Mouse (Mus musculus) erythroblast, embryonic 14.5 days (primary cell): ENCODE data around the gene Kif6. TPM values are rescaled to one million over a fixed set of nuclear protein-coding genes. Genes with fewer than 3 reads are reported as not detected.

ENCODE experiments used
- H3K27me3 ChIP-seq: 2 replicates; pipeline ENCODE4 v1.6.1; 2012; ENCODE audit warnings: inconsistent platforms; ENCODE audit not compliant: control insufficient read depth
- H3K36me3 ChIP-seq: 2 replicates; pipeline ENCODE4 v1.6.1; 2012; ENCODE audit warnings: mild to moderate bottlenecking, inconsistent platforms; ENCODE audit not compliant: control insufficient read depth
- H3K4me1 ChIP-seq: 2 replicates; pipeline ENCODE4 v1.6.1; 2012; ENCODE audit warnings: inconsistent platforms; ENCODE audit not compliant: control insufficient read depth
- H3K4me3 ChIP-seq: replicated peaks from 2 replicates; pipeline ENCODE3; 2012; ENCODE audit warnings: moderate library complexity, mild to moderate bottlenecking, inconsistent platforms
- H3K9me3 ChIP-seq: 2 replicates; pipeline ENCODE4 v1.6.1; 2012; ENCODE audit warnings: low read length, inconsistent platforms, mixed read lengths; ENCODE audit not compliant: control insufficient read depth
- GATA1 ChIP-seq: IDR thresholded peaks from 2 replicates; pipeline ENCODE4 v1.6.1; 2012; ENCODE audit warnings: low read length, inconsistent platforms, mixed read lengths
- TAL1 ChIP-seq: IDR thresholded peaks from 3 replicates; pipeline ENCODE4 v1.6.1; 2012; ENCODE audit warnings: low read length, inconsistent platforms, mixed read lengths
- polyA plus RNA-seq: library from polyadenylated mRNA; stranded (reverse); fragments of >175 nt; gene quantifications from 2 replicates; pipeline ENCODE4 v1.2.3, GENCODE M21; 2012

The Kif6 gene
- polyA plus RNA-seq, 1 experiment: not detected

DNA sequence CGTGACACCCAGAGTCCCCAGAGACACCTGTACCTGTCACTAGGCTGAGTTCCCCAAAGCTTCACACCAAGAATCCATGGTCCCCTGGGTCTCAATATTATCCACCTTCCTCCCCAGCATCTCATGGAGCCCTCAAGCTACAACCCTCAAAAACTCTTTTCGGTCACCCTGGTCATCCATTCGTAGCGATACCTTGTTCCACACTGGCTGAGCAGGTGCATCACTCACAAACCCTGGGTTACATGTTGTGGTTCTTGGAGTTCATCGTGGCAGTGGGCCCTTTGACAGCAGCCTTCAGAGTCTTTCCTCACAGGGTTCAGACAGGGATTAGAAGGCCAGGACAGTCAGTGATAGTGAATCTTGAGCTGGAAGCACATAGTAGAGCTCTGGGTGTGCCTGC lies 176.6 kb downstream of the Kif6 start:
- TF ChIP-seq GATA1: no peak
- TF ChIP-seq TAL1: no peak
- H3K36me3 ChIP-seq: no peaks in the 10 kb centered on the region
- H3K9me3 ChIP-seq: peaks cover 14% of the 10 kb centered on the region
- no peaks in the 10 kb centered on the region for H3K4me1 ChIP-seq
- no peaks in the 10 kb centered on the region for H3K27me3 ChIP-seq
- no peak overlapping the region for H3K4me3 ChIP-seq

DNA sequence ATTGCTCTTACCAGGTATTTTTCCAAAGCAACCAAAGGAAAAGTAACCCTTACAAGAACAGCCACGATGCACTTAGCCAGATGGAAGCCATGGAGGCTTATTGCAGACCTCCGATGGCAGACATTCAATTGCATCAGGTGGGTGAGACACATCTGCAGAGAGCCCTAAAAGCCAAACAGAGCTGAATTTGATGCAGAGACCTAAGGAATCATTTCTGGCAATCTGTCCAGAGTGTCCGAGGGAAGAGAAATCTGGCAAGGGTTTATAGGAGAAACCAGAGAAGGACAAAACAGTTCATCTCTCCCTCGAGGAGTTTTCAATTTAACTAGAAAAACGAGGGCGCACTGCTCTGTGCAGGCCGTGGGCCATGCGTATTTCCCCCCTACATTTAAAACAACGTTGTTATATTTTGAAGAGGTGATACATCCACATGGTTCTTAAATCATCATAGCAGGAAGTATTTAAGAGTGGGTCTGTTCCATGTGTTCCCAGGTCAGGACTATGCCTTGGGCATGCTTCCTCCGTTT lies 177.3 kb downstream of the Kif6 start:
- TF ChIP-seq GATA1: no peak
- no peak for TF ChIP-seq TAL1
- Histone ChIP-seq H3K4me1 (no peaks in the 10 kb centered on the region), H3K27me3 (no peaks in the 10 kb centered on the region), H3K36me3 (no peaks in the 10 kb centered on the region), H3K4me3 (no peak overlapping the region), H3K9me3 (peaks cover 14% of the 10 kb centered on the region)

- H3K36me3 ChIP-seq: no peaks in the 10 kb centered on the region
- no peak for TF ChIP-seq TAL1
- no peak for TF ChIP-seq GATA1
- peaks cover 14% of the 10 kb centered on the region for H3K9me3 ChIP-seq
- H3K4me1 ChIP-seq: no peaks in the 10 kb centered on the region
- H3K4me3 ChIP-seq: no peak overlapping the region
- H3K27me3 ChIP-seq: no peaks in the 10 kb centered on the region
Measured at GRCm38 (mm10) chr17:49792946-49793345, 178.0 kb downstream of the Kif6 start.

GRCm38 (mm10) chr17:49793965-49794364 lies 179.0 kb downstream of the Kif6 start:
- TF ChIP-seq TAL1 (no peak), GATA1 (no peak)
- H3K9me3 ChIP-seq: peaks cover 11% of the 10 kb centered on the region
- no peaks in the 10 kb centered on the region for H3K36me3 ChIP-seq
- no peak overlapping the region for H3K4me3 ChIP-seq
- H3K27me3 ChIP-seq: no peaks in the 10 kb centered on the region
- no peaks in the 10 kb centered on the region for H3K4me1 ChIP-seq

DNA sequence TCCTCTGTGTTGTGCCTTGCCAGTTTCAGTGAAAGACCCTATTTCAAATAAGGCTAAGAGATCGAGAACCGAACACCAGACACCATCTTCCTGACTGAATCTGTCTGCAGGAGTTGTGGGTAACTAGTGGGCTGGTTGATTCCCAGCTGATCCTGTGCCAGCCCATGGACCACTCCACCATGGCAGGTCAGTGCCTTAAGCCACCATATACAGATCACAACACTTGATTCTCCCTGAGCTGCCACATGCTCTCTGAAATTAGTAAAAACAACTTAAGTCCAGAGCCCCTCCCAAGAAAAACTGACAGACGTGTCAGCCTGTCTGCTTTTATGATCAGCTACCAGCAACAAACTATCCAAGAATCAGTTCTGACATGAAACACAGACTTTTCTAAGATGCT lies 180.3 kb downstream of the Kif6 start:
- no peaks in the 10 kb centered on the region for H3K4me1 ChIP-seq
- peaks cover 11% of the 10 kb centered on the region for H3K9me3 ChIP-seq
- H3K27me3 ChIP-seq: no peaks in the 10 kb centered on the region
- no peaks in the 10 kb centered on the region for H3K36me3 ChIP-seq
- TF ChIP-seq TAL1: no peak
- TF ChIP-seq GATA1: no peak
- H3K4me3 ChIP-seq: no peak overlapping the region

DNA sequence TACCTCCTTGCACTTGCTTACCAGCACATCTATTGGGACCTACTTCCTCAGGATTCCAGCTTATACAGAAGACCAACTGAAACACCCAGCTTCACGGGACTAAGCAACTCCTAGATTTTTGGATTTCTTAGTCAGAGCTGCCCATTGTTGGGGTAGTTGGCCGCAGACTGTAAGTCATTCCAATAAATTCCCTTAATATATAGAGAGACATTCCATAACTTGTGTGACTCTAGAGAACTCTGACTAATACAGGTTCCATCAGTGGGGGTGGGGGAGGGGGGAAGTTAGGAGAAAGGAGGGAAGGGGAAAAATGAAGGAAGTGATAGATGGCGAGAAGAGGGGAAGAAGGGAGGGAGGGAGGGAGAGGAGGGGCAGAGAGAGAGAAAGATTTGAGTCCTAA lies 181.2 kb downstream of the Kif6 start:
- Histone ChIP-seq H3K9me3 (peaks cover 11% of the 10 kb centered on the region), H3K4me3 (no peak overlapping the region), H3K36me3 (no peaks in the 10 kb centered on the region), H3K27me3 (no peaks in the 10 kb centered on the region), H3K4me1 (no peaks in the 10 kb centered on the region)
- TF ChIP-seq TAL1 (no peak), GATA1 (no peak)

- H3K27me3 ChIP-seq: no peaks in the 10 kb centered on the region
- no peak overlapping the region for H3K4me3 ChIP-seq
- H3K36me3 ChIP-seq: no peaks in the 10 kb centered on the region
- no peaks in the 10 kb centered on the region for H3K4me1 ChIP-seq
- peaks cover 2% of the 10 kb centered on the region; the same call in 1 of the 2 replicates for H3K9me3 ChIP-seq
- no peak for TF ChIP-seq TAL1
- TF ChIP-seq GATA1: no peak
Measured at GRCm38 (mm10) chr17:49799168-49799567, 184.2 kb downstream of the Kif6 start.

DNA sequence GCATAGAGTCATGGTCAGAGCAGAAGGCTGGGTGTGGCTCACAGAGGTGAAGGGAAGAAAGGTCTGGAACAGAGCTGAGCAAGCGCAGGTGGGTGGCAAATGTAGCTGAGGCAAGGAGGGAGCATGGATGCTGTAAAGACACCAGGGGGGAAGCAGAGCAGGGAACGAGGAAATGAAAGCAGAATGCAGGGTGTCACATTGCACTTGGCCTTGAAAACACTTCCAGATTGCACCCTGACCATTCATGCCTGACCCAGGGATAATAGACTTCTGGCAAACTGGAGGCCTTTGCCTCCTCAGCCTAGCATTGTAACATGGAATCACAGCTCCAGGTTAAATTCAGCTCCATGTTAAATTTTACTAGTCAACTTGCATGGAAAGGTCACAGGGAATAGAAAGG lies 185.2 kb downstream of the Kif6 start:
- Histone ChIP-seq H3K4me1 (no peaks in the 10 kb centered on the region), H3K36me3 (no peaks in the 10 kb centered on the region), H3K9me3 (peaks cover under 1% of the 10 kb centered on the region; the same call in 1 of the 2 replicates), H3K27me3 (no peaks in the 10 kb centered on the region), H3K4me3 (no peak overlapping the region)
- TF ChIP-seq GATA1: no peak

- Histone ChIP-seq H3K4me1 (no peaks in the 10 kb centered on the region), H3K4me3 (no peak overlapping the region), H3K9me3 (no peaks in the 10 kb centered on the region), H3K27me3 (no peaks in the 10 kb centered on the region), H3K36me3 (no peaks in the 10 kb centered on the region)
- TF ChIP-seq TAL1: no peak
- TF ChIP-seq GATA1: no peak
Measured at GRCm38 (mm10) chr17:49807461-49807860, 192.5 kb downstream of the Kif6 start.

DNA sequence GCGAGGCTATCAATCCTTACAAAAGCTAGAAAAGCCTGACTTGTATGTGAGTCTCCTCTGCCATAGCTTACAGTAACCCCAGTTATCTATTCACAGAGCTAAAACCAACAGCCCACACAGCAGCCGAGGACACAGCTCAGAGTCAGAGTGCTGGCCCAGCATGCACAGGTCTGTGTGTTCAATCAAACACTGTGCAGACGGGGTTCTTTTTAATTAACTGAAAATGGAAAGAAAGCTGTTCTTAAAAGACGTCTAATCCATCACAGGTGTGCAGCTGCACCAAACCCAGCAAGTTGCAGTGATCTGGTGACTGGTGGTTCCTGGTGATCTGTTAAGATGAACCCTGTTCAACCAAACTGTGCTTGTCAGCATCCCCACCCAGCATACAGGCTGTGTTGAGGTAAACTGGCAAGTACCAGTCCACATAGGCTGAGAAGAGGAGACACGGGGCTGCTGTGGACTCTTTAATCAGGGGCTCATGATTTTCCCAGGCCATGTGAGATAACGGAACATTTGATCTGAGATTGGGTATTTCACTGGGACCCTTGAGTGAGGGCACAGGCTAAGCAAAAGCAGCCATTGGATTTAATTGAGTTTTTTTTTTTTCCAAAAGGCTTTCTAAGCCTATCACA lies 193.9 kb downstream of the Kif6 start:
- no peak overlapping the region for H3K4me3 ChIP-seq
- no peaks in the 10 kb centered on the region for H3K4me1 ChIP-seq
- no peaks in the 10 kb centered on the region for H3K9me3 ChIP-seq
- TF ChIP-seq TAL1: no peak
- TF ChIP-seq GATA1: no peak
- no peaks in the 10 kb centered on the region for H3K36me3 ChIP-seq
- H3K27me3 ChIP-seq: no peaks in the 10 kb centered on the region
